Mouse (Mus musculus) kidney, embryonic 15.5 days (tissue): Measurements from ENCODE around the gene Gm21788. TPM values are rescaled to one million over a fixed set of nuclear protein-coding genes. Genes with fewer than 3 reads are reported as not detected.
"Not testable (repeated sequence)": the region's sequence is repeated elsewhere in the genome, so short reads cannot be mapped to it uniquely, and the experiment has no call there.

Experiments used
- ATAC-seq: fragments of 200-750 bp; cut with Nextera tagmentation; replicated peaks from 2 replicates; pipeline ENCODE4 v1.8.0; 2017; ENCODE audit warnings: moderate TSS enrichment; ENCODE audit not compliant: low FRiP score
- H3K27ac ChIP-seq: fragments of 300-500 bp; sonication (generic); 2 replicates; pipeline ENCODE4 v1.5.1; 2015; ENCODE audit warnings: mild to moderate bottlenecking, inconsistent platforms
- H3K27me3 ChIP-seq: fragments of 300-500 bp; sonication (generic); 2 replicates; pipeline ENCODE4 v1.6.1; 2015; ENCODE audit warnings: inconsistent platforms
- H3K36me3 ChIP-seq: fragments of 300-500 bp; sonication (generic); 2 replicates; pipeline ENCODE4 v1.6.1; 2015; ENCODE audit warnings: inconsistent platforms
- H3K4me1 ChIP-seq: fragments of 300-500 bp; sonication (generic); 2 replicates; pipeline ENCODE4 v1.6.1; 2015; ENCODE audit warnings: inconsistent platforms
- H3K4me2 ChIP-seq: fragments of 300-500 bp; sonication (generic); 2 replicates; pipeline ENCODE4 v1.6.1; 2015; ENCODE audit warnings: moderate library complexity, mild to moderate bottlenecking, inconsistent platforms
- H3K4me3 ChIP-seq: fragments of 300-500 bp; sonication (generic); replicated peaks from 2 replicates; pipeline ENCODE4 v1.5.1; 2015; ENCODE audit warnings: mild to moderate bottlenecking, inconsistent platforms
- H3K9ac ChIP-seq: fragments of 300-500 bp; sonication (generic); 2 replicates; pipeline ENCODE4 v1.6.1; 2015; ENCODE audit warnings: mild to moderate bottlenecking, inconsistent platforms
- H3K9me3 ChIP-seq: fragments of 300-500 bp; sonication (generic); replicated peaks from 2 replicates; pipeline ENCODE4 v1.6.1; 2016; ENCODE audit warnings: inconsistent platforms
- WGBS: fragments of 180-500 bp; shearing (Covaris S2); methylation state at CpG from one replicate; pipeline ENCODE4 v1.1.7; 2015; ENCODE audit warnings: mixed read lengths; 5-methylcytosine and 5-hydroxymethylcytosine counted together
- polyA plus RNA-seq: library from polyadenylated mRNA; unstranded; fragments of >200 nt; fragmentation: Nextera tagmentation; extraction: Ambion mirVana; gene quantifications from 2 replicates; pipeline ENCODE4 v1.2.1, GENCODE M21; 2015

Gene Gm21788
- polyA plus RNA-seq: not detected in 2 replicates

- not testable (repeated sequence) for H3K4me1 ChIP-seq, H3K9ac ChIP-seq, H3K4me3 ChIP-seq, H3K9me3 ChIP-seq, H3K27me3 ChIP-seq, H3K4me2 ChIP-seq, ATAC-seq, H3K27ac ChIP-seq, H3K36me3 ChIP-seq
- no CpG with 5 or more reads among the region's 3 CpGs for WGBS
These were observed at the start of gene Gm21788 for GRCm38 (mm10) chrY:7404710-7405109. Gm21788 (plus strand) TSS chrY:7405010.

Other genes starting within 250 kb of the Gm21788 start
- not detected in 2 replicates for gene Gm21244, start 235.7 kb upstream of the Gm21788 start, polyA plus RNA-seq
- gene Gm28998, start 151.2 kb upstream of the Gm21788 start, polyA plus RNA-seq: not detected in 2 replicates
- gene Gm20826, start 233.5 kb downstream of the Gm21788 start, polyA plus RNA-seq: 0.04 TPM in 1 of 2 replicates, not detected in the other